Comparison of ENCODE assay signal across 8 mouse cellular contexts in the genomic region with DNA sequence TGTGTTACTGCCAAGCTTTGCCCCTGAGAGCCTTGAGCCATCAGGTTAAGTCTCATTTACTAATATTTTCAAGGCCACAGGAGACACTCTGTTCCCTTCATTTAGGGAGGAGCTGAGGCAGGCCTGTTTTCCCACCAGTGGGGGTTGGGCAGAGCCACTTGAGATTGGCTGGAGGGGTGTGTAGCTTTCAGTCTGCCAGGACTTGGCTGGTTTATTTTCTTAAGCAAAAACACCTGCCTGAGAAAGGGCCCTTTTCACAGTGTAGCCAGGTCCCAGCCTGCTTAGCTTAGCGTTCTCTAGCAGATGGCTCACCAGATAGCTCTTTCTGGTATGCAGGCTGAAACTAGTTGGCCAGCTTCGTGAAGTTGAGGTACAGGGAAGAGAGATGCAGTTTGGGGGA. TPM values are rescaled to one million over a fixed set of nuclear protein-coding genes. Genes with fewer than 3 reads are reported as not detected.
A peak's percentile ranks its signal among the peaks of the same experiment; 100 is the strongest.
DNase-seq lines count a peak whose midpoint lies in the region; ATAC-seq and TF ChIP-seq lines count a peak whose summit lies in the region.

No protein-coding gene starts in this region.

- no peak for TF ChIP-seq RAD21 in MEL (IDR thresholded peaks at IDR 0.05; ENCODE audit: low read depth, low read length)

- no peak overlapping the region for H3K4me3 ChIP-seq in MEL (ENCODE audit: control insufficient read depth in 1 of 2, insufficient read depth in 1 of 2, low read depth in 2 of 2, low read length in 2 of 2)
- no peak overlapping the region for H3K4me3 ChIP-seq in heart, embryonic 12.5 days
- no peak overlapping the region for H3K4me3 ChIP-seq in stomach, embryonic 15.5 days (replicated peaks)

- peaks cover 0 to 49% of the 10 kb centered on the region in 2 experiments; a peak in 2 of 4 replicates for H3K36me3 ChIP-seq in MEL (ENCODE audit: control insufficient read depth in 1 of 2, insufficient read depth in 2 of 2, low read length in 2 of 2)
- H3K36me3 ChIP-seq in heart, embryonic 12.5 days, result peaks cover 24% of the 10 kb centered on the region
- 0 out of 2 replicates have a peak, but pooled peaks cover 9% of the 10 kb centered on the region for H3K36me3 ChIP-seq in stomach, embryonic 15.5 days

- 25% methylated on average over 2 of the region's 2 CpGs for WGBS in heart, embryonic 12.5 days
- 26% methylated on average over 2 of the region's 2 CpGs for WGBS in stomach, embryonic 15.5 days

- H3K27ac ChIP-seq in MEL (ENCODE audit: control insufficient read depth, low read depth, low read length), result no peak overlapping the region
- peak overlapping the region; percentile 61 for H3K27ac ChIP-seq in heart, embryonic 12.5 days (ENCODE audit: poor library complexity, severe bottlenecking)
- H3K27ac ChIP-seq in stomach, embryonic 15.5 days, result peak overlapping the region; percentile 96

- no peak for TF ChIP-seq CTCF in MEL (IDR thresholded peaks at IDR 0.05 in 2 of 3, conservative IDR thresholded peaks at IDR 0.05 in 1 of 3; ENCODE audit: control insufficient read depth in 1 of 3, insufficient read depth in 1 of 3, low read depth in 2 of 3, low read length in 3 of 3, poor library complexity in 1 of 3, severe bottlenecking in 1 of 3)

- H3K27me3 ChIP-seq in MEL (ENCODE audit: control insufficient read depth in 1 of 2, insufficient read depth in 2 of 2, low read length in 2 of 2), result no peaks in the 10 kb centered on the region
- H3K27me3 ChIP-seq in heart, embryonic 12.5 days (replicated peaks), result no peaks in the 10 kb centered on the region
- H3K27me3 ChIP-seq in stomach, embryonic 15.5 days (replicated peaks), result no peaks in the 10 kb centered on the region

- no peak for ATAC-seq in heart, embryonic 12.5 days (ENCODE audit: insufficient number of reproducible peaks, low FRiP score)
- ATAC-seq in stomach, embryonic 15.5 days (ENCODE audit: insufficient read depth, low FRiP score, low read depth), result peak; percentile 66

- H3K9ac ChIP-seq in MEL (ENCODE audit: control insufficient read depth, low read depth, low read length, poor library complexity, severe bottlenecking), result no peak overlapping the region
- peak overlapping the region; percentile 40; the same call in 1 of the 2 replicates for H3K9ac ChIP-seq in heart, embryonic 12.5 days
- no peak overlapping the region for H3K9ac ChIP-seq in stomach, embryonic 15.5 days

- no peak for TF ChIP-seq EP300 in MEL (IDR thresholded peaks at IDR 0.05; ENCODE audit: low read depth in 1 of 2, low read length in 2 of 2)

- H3K79me2 ChIP-seq in MEL (ENCODE audit: control insufficient read depth, insufficient read depth, low read length, poor library complexity), result no peaks in the 10 kb centered on the region

- H3K4me2 ChIP-seq in heart, embryonic 12.5 days, result peak overlapping the region; percentile 43
- peak overlapping the region; percentile 21; the same call in 1 of the 2 replicates for H3K4me2 ChIP-seq in stomach, embryonic 15.5 days

- DNase-seq in MEL (ENCODE audit: low read depth, low spot score), result peak; percentile 54
- peak; percentile 69 to 88 for DNase-seq in adrenal gland, postnatal 36 days
- DNase-seq in kidney, postnatal 25 days, result peak; percentile 61 to 88
- DNase-seq in spleen, adult 12 weeks (ENCODE audit: low spot score), result no peak
- no peak for DNase-seq in natural killer cell, adult 2 months (ENCODE audit: low spot score in 2 of 2)
- no peak for DNase-seq in layer of hippocampus, adult 18-20 months (ENCODE audit: low spot score in 2 of 2)

- no peak for TF ChIP-seq POLR2A in MEL (IDR thresholded peaks at IDR 0.05; ENCODE audit: control insufficient read depth in 1 of 2, insufficient read depth in 1 of 2, low read depth in 1 of 2, low read length in 2 of 2, poor library complexity in 1 of 2)

- no peaks in the 10 kb centered on the region for H3K9me3 ChIP-seq in MEL (replicated peaks; ENCODE audit: insufficient read depth, low read length)
- H3K9me3 ChIP-seq in heart, embryonic 12.5 days (replicated peaks), result no peaks in the 10 kb centered on the region
- no peaks in the 10 kb centered on the region for H3K9me3 ChIP-seq in stomach, embryonic 15.5 days

- H3K4me1 ChIP-seq in MEL (ENCODE audit: control insufficient read depth in 1 of 2, insufficient read depth in 2 of 2, low read length in 2 of 2), result peaks cover 13 to 59% of the 10 kb centered on the region in 2 experiments
- H3K4me1 ChIP-seq in heart, embryonic 12.5 days (replicated peaks), result peaks cover 55% of the 10 kb centered on the region
- H3K4me1 ChIP-seq in stomach, embryonic 15.5 days, result peaks cover 60% of the 10 kb centered on the region

TF ChIP-seq in MEL, 35 proteins besides CTCF, POLR2A, EP300 and RAD21:
- TF ChIP-seq ELF1 (IDR thresholded peaks at IDR 0.05; ENCODE audit: low read depth, low read length) (no peak), TBP (IDR thresholded peaks at IDR 0.05; ENCODE audit: low read depth, low read length) (no peak), USF2 (IDR thresholded peaks at IDR 0.05; ENCODE audit: borderline replicate concordance in 1 of 2, insufficient read depth in 1 of 2, low read depth in 1 of 2, low read length in 2 of 2) (no peak), MXI1 (IDR thresholded peaks at IDR 0.05; ENCODE audit: low read depth, low read length) (no peak), JUND (IDR thresholded peaks at IDR 0.05; ENCODE audit: low read depth, low read length) (no peak), NRF1 (IDR thresholded peaks at IDR 0.05; ENCODE audit: insufficient read depth, low read depth, low read length, poor library complexity, severe bottlenecking) (no peak), E2F4 (IDR thresholded peaks at IDR 0.05; ENCODE audit: borderline replicate concordance, low read depth, low read length) (no peak), RCOR1 (IDR thresholded peaks at IDR 0.05; ENCODE audit: low read depth, low read length) (no peak), TAL1 (IDR thresholded peaks at IDR 0.05; ENCODE audit: low read length) (no peak; the same call in 1 of the 2 replicates), MAFK (IDR thresholded peaks at IDR 0.05; ENCODE audit: borderline replicate concordance, low read depth, low read length) (no peak), NELFE (IDR thresholded peaks at IDR 0.05; ENCODE audit: low read depth, low read length) (no peak), GABPA (IDR thresholded peaks at IDR 0.05; ENCODE audit: low read depth, low read length) (no peak), MYB (IDR thresholded peaks at IDR 0.05; ENCODE audit: low read depth, low read length) (no peak), CHD1 (IDR thresholded peaks at IDR 0.05; ENCODE audit: low read depth, low read length) (no peak), POLR2AphosphoS5 (IDR thresholded peaks at IDR 0.05; ENCODE audit: borderline replicate concordance, low read depth, low read length) (no peak), GATA1 (IDR thresholded peaks at IDR 0.05; ENCODE audit: low read depth, low read length) (no peak), MAX (IDR thresholded peaks at IDR 0.05; ENCODE audit: low read length) (no peak), UBTF (IDR thresholded peaks at IDR 0.05; ENCODE audit: borderline replicate concordance, insufficient read depth, low read depth, low read length) (no peak)

RNA-seq across cellular contexts. Expression of gene Anxa2, which starts 5.6 kb away (rescaled TPM):
- total RNA-seq in MEL (2012; rRNA removed), result 33.9 and 147 TPM in 2 replicates
- 100 to 1,000 TPM in 1 of 2 experiments, not detected in 1; 190 TPM for polyA plus RNA-seq in MEL (2012; ENCODE audit: insufficient read depth in 1 of 2, insufficient read length in 2 of 2, low read depth in 1 of 2, low replicate concordance in 2 of 2, missing spikeins in 1 of 2)
- total RNA-seq in adrenal gland, postnatal 36 days (2021), result 100 to 1,000 TPM; 396 to 515 TPM
- polyA plus RNA-seq in heart, embryonic 12.5 days (2016; fragmentation: Nextera tagmentation; extraction: Ambion mirVana), result 378 and 387 TPM in 2 replicates
- polyA plus RNA-seq in stomach, embryonic 15.5 days (2015; fragmentation: Nextera tagmentation; extraction: Ambion mirVana), result 866 and 946 TPM in 2 replicates
- 1 to 10 TPM; 8.7 to 9.2 TPM for total RNA-seq in layer of hippocampus, adult 18-20 months (2021)

Comparison
In these comparisons a context has a peak if more than half of its experiments do, and no peak if none do; other contexts are left out.
1. DNase-seq: peak in MEL (single experiment), adrenal gland, postnatal 36 days (2 of 2) and kidney, postnatal 25 days (2 of 2); none in spleen, adult 12 weeks (single experiment), natural killer cell, adult 2 months (0 of 2) and layer of hippocampus, adult 18-20 months (0 of 2).